Mouse (Mus musculus) liver, embryonic 14.5 days (tissue): ENCODE measurements around the gene Hmgcl.

ENCODE experiments used
- CTCF ChIP-seq: IDR thresholded peaks from 2 replicates; pipeline ENCODE4 v1.5.1; 2016; ENCODE audit warnings: antibody characterized with exemption, low read depth, control low read depth
- EP300 ChIP-seq: IDR thresholded peaks from 2 replicates; pipeline ENCODE4 v1.6.1; 2016; ENCODE audit warnings: antibody characterized with exemption, low read depth

DNA sequence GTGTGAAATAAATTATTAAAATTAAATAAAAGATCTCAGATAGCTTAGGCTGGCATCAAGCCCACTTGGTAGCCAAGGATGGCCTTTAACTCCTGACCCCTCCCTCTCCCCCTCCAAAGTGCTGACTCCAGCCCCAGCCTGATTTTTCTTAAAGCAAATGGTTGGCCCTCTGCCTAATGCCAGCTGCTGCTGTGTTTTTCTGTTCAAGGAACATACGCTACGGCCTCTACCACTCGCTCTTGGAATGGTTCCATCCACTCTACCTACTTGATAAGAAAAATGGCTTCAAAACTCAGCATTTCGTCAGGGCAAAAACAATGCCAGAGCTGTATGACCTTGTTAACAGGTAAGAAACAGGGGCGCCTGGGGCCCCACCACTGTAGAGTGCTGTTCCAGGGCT lies 20.9 kb upstream of the Hmgcl start:
- no peak for TF ChIP-seq EP300
- TF ChIP-seq CTCF = no peak
